Mouse (Mus musculus): Measurements from ENCODE around the gene Agbl4.

- no peak for TF ChIP-seq HCFC1 (IDR thresholded peaks at IDR 0.05; ENCODE audit: borderline replicate concordance, insufficient read depth, low read length)
- no peak for TF ChIP-seq ZC3H11A (IDR thresholded peaks at IDR 0.05; ENCODE audit: borderline replicate concordance, low read depth, low read length)
- TF ChIP-seq MAFK (IDR thresholded peaks at IDR 0.05; ENCODE audit: insufficient read depth, low read depth, low read length), result no peak
- TF ChIP-seq CHD2 (IDR thresholded peaks at IDR 0.05; ENCODE audit: low read depth, low read length), result no peak
Measured at GRCm38 (mm10) chr4:111546009-111546408, 1148.5 kb downstream of the Agbl4 start.

Measured in ES-E14 (cell line).